7 mouse cellular contexts compared by ENCODE assay signal in the genomic region with DNA sequence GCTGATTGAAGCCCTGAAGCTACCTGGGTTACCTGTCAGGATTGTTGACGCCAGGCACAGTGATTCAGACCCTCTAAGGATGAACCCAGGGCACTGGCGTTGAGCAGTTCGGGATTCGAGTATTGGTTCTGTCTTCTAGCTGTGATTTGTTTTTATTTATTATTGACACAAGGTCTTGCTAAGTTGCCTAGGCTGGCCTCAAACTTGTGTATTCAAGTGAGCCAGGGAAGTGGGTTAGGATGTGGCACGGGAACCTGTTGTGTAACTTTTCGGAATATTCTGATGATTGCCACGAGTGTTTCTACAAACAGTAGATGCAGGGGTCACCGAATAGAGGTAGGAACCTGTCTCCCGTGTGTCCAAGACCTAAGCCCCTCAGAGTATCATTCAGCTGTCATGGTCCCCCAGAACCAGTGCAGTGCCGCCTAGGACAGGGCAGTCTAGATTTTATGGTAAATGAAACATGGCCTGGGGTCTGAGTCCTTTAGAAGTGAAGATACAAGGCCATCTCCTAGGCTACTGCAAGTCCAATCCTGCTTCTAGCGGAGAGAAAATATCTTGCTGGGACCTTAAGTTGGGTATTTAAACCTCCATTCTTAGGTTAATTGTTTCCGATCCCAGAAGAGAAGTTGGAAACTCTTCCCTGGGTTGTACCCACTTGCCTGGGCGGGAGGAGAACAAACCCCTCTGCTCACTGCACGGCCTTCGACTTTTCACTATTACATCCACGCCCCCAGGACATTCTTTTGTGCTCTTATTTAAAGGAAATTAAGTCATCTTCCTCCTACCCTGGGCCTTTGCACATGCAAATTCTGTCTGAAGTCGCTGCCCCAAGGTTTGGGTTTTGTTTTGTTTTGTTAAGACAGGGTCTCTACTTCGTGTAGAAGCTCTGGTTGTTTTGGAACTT. TPM values are rescaled to one million over a fixed set of nuclear protein-coding genes. Genes with fewer than 3 reads are reported as not detected.
DNase-seq lines count a peak whose midpoint lies in the region; ATAC-seq and TF ChIP-seq lines count a peak whose summit lies in the region.

No protein-coding gene starts in this region.

- TF ChIP-seq CTCF in spleen, adult 2 months (IDR thresholded peaks at IDR 0.05; ENCODE audit: extremely low read depth, insufficient read depth, insufficient read length, insufficient replicate concordance), result no peak
- TF ChIP-seq CTCF in hindbrain, postnatal 0 days (IDR thresholded peaks at IDR 0.05; ENCODE audit: low read depth), result no peak

- H3K27me3 ChIP-seq in spleen, adult 2 months (ENCODE audit: control insufficient read depth, insufficient read depth, low read length), result no peaks in the 10 kb centered on the region
- H3K27me3 ChIP-seq in embryonic facial prominence, embryonic 11.5 days (ENCODE audit: control insufficient read depth, insufficient read depth, low read length), result no peaks in the 10 kb centered on the region
- H3K27me3 ChIP-seq in hindbrain, postnatal 0 days (ENCODE audit: insufficient read depth, low read length), result peaks cover 7% of the 10 kb centered on the region; the same call in 1 of the 2 replicates
- no peaks in the 10 kb centered on the region for H3K27me3 ChIP-seq in myocyte (ENCODE audit: control insufficient read depth, insufficient read depth, insufficient read length)

- TF ChIP-seq POLR2A in spleen, adult 2 months (IDR thresholded peaks at IDR 0.05; ENCODE audit: low read depth, low read length), result peak; percentile 59; the same call in 1 of the 2 replicates
- TF ChIP-seq POLR2A in myocyte (IDR thresholded peaks at IDR 0.05; ENCODE audit: insufficient read length, low read depth), result no peak

- H3K9ac ChIP-seq in embryonic facial prominence, embryonic 11.5 days (replicated peaks; ENCODE audit: low read length), result peak overlapping the region; percentile 85
- peak overlapping the region; percentile 85 for H3K9ac ChIP-seq in hindbrain, postnatal 0 days (replicated peaks; ENCODE audit: low read length)

- peak in 1 of 2 experiments; percentile 50 for DNase-seq in spleen, adult 2 months (ENCODE audit: low read depth in 1 of 2, low spot score in 2 of 2)
- no peak for DNase-seq in spleen, postnatal 10 days (ENCODE audit: low spot score in 2 of 2)
- DNase-seq in embryonic facial prominence, embryonic 11.5 days (ENCODE audit: low spot score), result no peak
- DNase-seq in hindbrain, postnatal 0 days (ENCODE audit: low spot score), result no peak
- no peak for DNase-seq in layer of hippocampus, adult 18-20 months (ENCODE audit: low spot score in 2 of 2)
- no peak for DNase-seq in urinary bladder, adult 18-20 months (ENCODE audit: low spot score in 2 of 2)

- H3K79me2 ChIP-seq in myocyte (ENCODE audit: control insufficient read depth, insufficient read depth), result peaks cover 14% of the 10 kb centered on the region

- H3K27ac ChIP-seq in spleen, adult 2 months (ENCODE audit: insufficient read depth, low read length), result peak overlapping the region; percentile 100
- H3K27ac ChIP-seq in embryonic facial prominence, embryonic 11.5 days (replicated peaks; ENCODE audit: low read depth, low read length), result peak overlapping the region; percentile 99; the same call in 1 of the 2 replicates
- peak overlapping the region; percentile 91 for H3K27ac ChIP-seq in hindbrain, postnatal 0 days

- H3ac ChIP-seq in myocyte (ENCODE audit: control insufficient read depth, insufficient read length), result peak overlapping the region; percentile 78

- H3K9me3 ChIP-seq in embryonic facial prominence, embryonic 11.5 days (replicated peaks; ENCODE audit: control insufficient read depth, low read length), result no peaks in the 10 kb centered on the region
- H3K9me3 ChIP-seq in hindbrain, postnatal 0 days (ENCODE audit: low read length), result no peaks in the 10 kb centered on the region

- no peak for ATAC-seq in embryonic facial prominence, embryonic 11.5 days (replicated peaks; ENCODE audit: insufficient number of reproducible peaks, low FRiP score, low TSS enrichment, low read depth)
- no peak for ATAC-seq in hindbrain, postnatal 0 days

- peak overlapping the region; percentile 77 for H3K4me3 ChIP-seq in spleen, adult 2 months (ENCODE audit: extremely low read depth, insufficient read depth, insufficient read length)
- H3K4me3 ChIP-seq in embryonic facial prominence, embryonic 11.5 days (ENCODE audit: low read depth, low read length), result peak overlapping the region; percentile 67
- peak overlapping the region; percentile 79 for H3K4me3 ChIP-seq in hindbrain, postnatal 0 days (ENCODE audit: low read length)
- H3K4me3 ChIP-seq in myocyte, result peak overlapping the region; percentile 100

- peaks cover 10% of the 10 kb centered on the region; the same call in 1 of the 2 replicates for H3K4me1 ChIP-seq in spleen, adult 2 months (ENCODE audit: control insufficient read depth, insufficient read depth, insufficient read length)
- H3K4me1 ChIP-seq in embryonic facial prominence, embryonic 11.5 days (ENCODE audit: control insufficient read depth, insufficient read depth, low read length), result 0 out of 2 replicates have a peak, but pooled peaks cover 3% of the 10 kb centered on the region
- peaks cover 7% of the 10 kb centered on the region; the same call in 1 of the 2 replicates for H3K4me1 ChIP-seq in hindbrain, postnatal 0 days (ENCODE audit: insufficient read depth, low read length)

- WGBS in spleen, adult 2 months, result 41% methylated on average over 18 of the region's 18 CpGs
- WGBS in embryonic facial prominence, embryonic 11.5 days, result 31% methylated on average over 18 of the region's 18 CpGs
- 28% methylated on average over 18 of the region's 18 CpGs for WGBS in hindbrain, postnatal 0 days

- peaks cover 10% of the 10 kb centered on the region for H3K36me3 ChIP-seq in spleen, adult 2 months (ENCODE audit: control insufficient read depth, insufficient read depth, low read length)
- H3K36me3 ChIP-seq in embryonic facial prominence, embryonic 11.5 days (replicated peaks; ENCODE audit: control insufficient read depth, insufficient read depth, low read depth, low read length), result no peaks in the 10 kb centered on the region; the same call in 1 of the 2 replicates
- no peaks in the 10 kb centered on the region for H3K36me3 ChIP-seq in hindbrain, postnatal 0 days (ENCODE audit: insufficient read depth, low read length)
- no peaks in the 10 kb centered on the region for H3K36me3 ChIP-seq in myocyte (ENCODE audit: control insufficient read depth, insufficient read depth)

- H3K4me2 ChIP-seq in embryonic facial prominence, embryonic 11.5 days (ENCODE audit: low read depth, low read length), result peak overlapping the region; percentile 93
- peak overlapping the region; percentile 98 for H3K4me2 ChIP-seq in hindbrain, postnatal 0 days (ENCODE audit: low read depth, low read length)
- H3K4me2 ChIP-seq in myocyte (ENCODE audit: low read depth), result peak overlapping the region; percentile 100

TF ChIP-seq in myocyte, 11 proteins besides CTCF, POLR2A, EP300 and RAD21:
- TF ChIP-seq MYOG (IDR thresholded peaks at IDR 0.05; ENCODE audit: control insufficient read depth in 1 of 3, insufficient read depth in 1 of 3, insufficient read length in 2 of 3, low read depth in 2 of 3) (no peak), MYOD1 (IDR thresholded peaks at IDR 0.05; ENCODE audit: control insufficient read depth in 1 of 3, insufficient read length in 2 of 3, low read depth in 2 of 3) (no peak), SRF (IDR thresholded peaks at IDR 0.05; ENCODE audit: control insufficient read depth, insufficient read length, low read depth) (no peak), POLR2AphosphoS2 (IDR thresholded peaks at IDR 0.05; ENCODE audit: insufficient read length, low read depth) (no peak), REST (IDR thresholded peaks at IDR 0.05; ENCODE audit: insufficient read depth, insufficient read length) (no peak), TCF12 (IDR thresholded peaks at IDR 0.05; ENCODE audit: insufficient read depth, poor library complexity, severe bottlenecking) (no peak), MAX (IDR thresholded peaks at IDR 0.05; ENCODE audit: low read depth) (no peak), CEBPB (IDR thresholded peaks at IDR 0.05; ENCODE audit: insufficient read depth, poor library complexity, severe bottlenecking) (no peak), E2F4 (IDR thresholded peaks at IDR 0.05; ENCODE audit: insufficient read depth) (no peak), USF1 (IDR thresholded peaks at IDR 0.05; ENCODE audit: low read depth) (no peak), TCF3 (IDR thresholded peaks at IDR 0.05; ENCODE audit: insufficient read length, low read depth) (no peak)
TF ChIP-seq in myocyte: peak in this region for 0.

RNA-seq across cellular contexts. Expression of gene Zfp36l1, which starts 3.6 kb away (rescaled TPM):
- 251 and 372 TPM in 2 replicates for polyA plus RNA-seq in spleen, adult 2 months (2012; rRNA removed)
- 154 and 160 TPM in 2 replicates for polyA plus RNA-seq in embryonic facial prominence, embryonic 11.5 days (2014; fragmentation: Nextera tagmentation; extraction: Ambion mirVana)
- 61.8 and 69.5 TPM in 2 replicates for total RNA-seq in hindbrain, postnatal 0 days (2014; rRNA removed)
- 64.6 and 65.9 TPM in 2 replicates for polyA plus RNA-seq in hindbrain, postnatal 0 days (2015; fragmentation: Nextera tagmentation; extraction: Ambion mirVana)
- polyA plus RNA-seq in myocyte (2012; fragmentation: generic; extraction: Trizol), result 35.7 TPM
- total RNA-seq in layer of hippocampus, adult 18-20 months (2021), result 10 to 100 TPM; 40.0 to 53.4 TPM
